Mouse (Mus musculus) leukemia stem cell, adult 10-12 weeks (primary cell): ENCODE results near the gene Poldip3. TPM values are rescaled to one million over a fixed set of nuclear protein-coding genes. Genes with fewer than 3 reads are reported as not detected.

Source experiments
- polyA plus RNA-seq: library from polyadenylated mRNA; stranded (reverse); fragments of >175 nt; gene quantifications from 2 replicates; pipeline ENCODE4 v1.2.3, GENCODE M21; 2012; ENCODE audit warnings: low replicate concordance

The Poldip3 gene
- polyA plus RNA-seq, result 133 and 155 TPM in 2 replicates

DNA sequence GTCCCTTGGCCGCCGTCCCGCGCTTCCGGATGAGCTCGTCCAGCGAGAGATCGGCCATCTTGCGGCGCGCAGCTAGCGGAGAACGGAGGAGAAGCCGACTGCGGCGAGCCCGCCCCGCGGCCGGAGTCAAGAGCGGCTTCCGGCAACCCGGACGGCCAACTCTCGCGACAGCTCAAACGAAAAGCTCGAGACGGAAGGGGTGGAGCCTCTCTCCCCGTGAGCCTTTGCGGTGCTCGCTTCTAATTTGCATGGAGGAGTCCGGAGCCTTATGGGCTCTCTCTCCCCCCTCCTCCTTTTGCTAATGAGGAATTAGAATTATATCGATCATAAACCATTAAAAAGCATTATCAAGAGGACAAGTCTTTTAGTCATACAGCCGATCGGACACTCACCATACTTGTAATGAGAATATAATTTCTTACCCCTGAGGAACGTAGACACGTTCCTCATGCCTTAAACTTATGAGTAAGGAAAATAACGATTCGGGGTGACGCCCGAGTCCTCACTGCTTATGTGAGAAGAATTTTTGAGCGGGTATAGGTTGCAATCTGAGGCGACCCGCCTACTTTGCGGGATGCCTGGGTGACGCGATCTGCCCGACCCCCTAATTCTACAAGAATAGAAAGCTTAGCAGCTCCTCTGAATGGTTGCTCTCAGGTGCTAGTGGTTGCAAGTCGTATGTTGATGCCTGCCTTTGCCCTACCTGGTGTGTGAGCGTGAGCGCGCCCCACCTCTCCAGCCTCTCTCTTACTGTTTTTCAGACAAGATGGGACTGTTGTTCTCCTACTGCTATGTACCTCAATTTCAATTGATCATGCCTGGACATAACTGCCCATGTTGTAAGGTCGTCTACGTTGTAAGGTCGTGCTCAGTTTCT lies at the start of gene Poldip3:
Poldip3 (minus strand) TSS at position 189 of the 877 bp plus-strand sequence.

DNA sequence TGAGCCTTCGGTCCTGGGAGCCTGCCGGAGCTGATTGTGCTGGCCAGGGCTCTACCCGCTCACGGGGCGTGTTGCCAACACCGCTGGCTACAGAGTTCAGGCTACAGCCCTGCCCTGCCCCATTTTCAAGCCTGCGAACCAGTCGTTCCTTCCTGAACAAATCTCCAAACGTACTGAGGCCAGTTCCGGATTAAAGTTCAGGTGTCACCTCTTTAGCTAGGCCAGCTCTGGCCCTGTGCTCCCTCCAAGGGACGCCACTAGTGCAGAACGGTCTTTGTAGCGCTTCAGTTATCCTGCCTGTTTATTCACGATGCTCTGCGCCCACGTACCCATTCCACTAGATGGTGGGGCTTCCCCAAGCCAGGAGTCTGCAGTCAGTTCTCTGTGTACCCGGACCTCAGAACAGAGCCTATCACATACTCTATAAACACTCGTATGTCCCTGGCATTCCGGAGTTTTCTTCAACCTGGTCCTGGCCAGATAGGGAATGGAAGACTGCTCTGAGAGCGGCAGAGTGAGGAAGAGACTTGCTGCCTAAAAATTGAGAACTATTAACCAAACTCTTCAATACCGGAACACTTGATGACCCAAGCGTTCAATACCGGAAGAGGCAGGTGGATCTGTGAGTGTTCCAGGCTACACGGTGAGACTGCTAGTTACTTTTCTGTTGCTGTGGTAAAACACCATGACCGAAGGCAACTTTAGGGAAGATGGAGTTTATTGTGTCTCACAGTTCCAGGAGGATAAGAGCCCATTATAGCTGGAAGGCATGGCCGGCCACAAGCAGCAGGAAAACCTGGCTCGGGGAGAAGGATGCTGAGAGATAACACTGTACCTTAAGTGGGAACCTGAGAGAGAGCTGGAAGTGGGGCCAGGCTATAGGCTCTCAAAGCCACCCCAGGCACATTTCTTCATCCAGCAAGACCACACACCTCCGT lies 23.6 kb upstream of the Poldip3 start, which contains the start of gene Cyb5r3:
Cyb5r3 (minus strand) TSS at position 101 of the 938 bp plus-strand sequence.

DNA sequence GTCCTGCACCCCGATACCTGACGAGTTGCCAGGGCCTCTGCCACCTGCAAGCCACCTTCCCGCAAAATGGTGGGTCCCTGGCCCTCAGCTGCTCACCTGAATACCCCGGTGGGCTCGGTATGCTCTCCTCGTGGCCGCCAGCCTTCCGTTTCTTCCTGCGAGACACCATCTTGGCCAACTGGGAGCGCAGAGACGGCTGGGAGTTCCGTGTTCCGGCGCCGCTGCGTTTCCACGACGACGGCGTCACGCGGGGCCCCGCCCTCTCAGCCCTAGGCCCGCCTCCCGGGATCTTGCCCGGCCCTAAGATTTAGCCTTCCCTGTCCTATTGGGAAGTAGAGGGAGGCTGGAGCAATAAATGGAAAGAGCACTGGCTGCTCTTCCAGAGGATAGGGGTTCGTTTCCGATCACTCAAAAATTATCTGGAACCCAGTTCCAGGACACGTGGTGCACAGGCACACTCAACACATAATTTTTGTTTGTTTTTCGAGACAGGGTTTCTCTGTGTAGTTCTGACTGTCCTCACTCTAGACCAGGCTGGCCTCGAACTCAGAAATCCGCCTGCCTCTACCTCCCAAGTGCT lies 26.5 kb downstream of the Poldip3 start, which contains the start of gene Rrp7a:
Rrp7a (minus strand) TSS at position 236 of the 580 bp plus-strand sequence.

DNA sequence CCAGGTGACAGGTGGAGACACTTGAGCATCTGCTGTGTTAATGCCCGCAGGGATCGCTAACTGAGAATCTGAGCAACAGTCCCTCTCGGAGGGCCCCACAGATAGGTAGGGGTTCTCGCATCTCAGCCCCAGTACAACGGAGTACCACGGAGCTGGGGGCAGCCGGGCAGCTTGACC lies 59.9 kb downstream of the Poldip3 start, which contains the start of gene Serhl:
Serhl (plus strand) TSS at position 78 of the 177 bp plus-strand sequence.

Other genes starting within 250 kb of the Poldip3 start
- gene Tcf20, start 161.5 kb downstream of the Poldip3 start, polyA plus RNA-seq, result 14.1 and 15.3 TPM in 2 replicates
- 2.2 and 3.7 TPM in 2 replicates for gene Nfam1, start 116.1 kb downstream of the Poldip3 start, polyA plus RNA-seq
- 2.3 and 5.1 TPM in 2 replicates for gene Serhl, start 59.9 kb downstream of the Poldip3 start, polyA plus RNA-seq
- 43.3 and 127 TPM in 2 replicates for gene Rrp7a, start 26.6 kb downstream of the Poldip3 start, polyA plus RNA-seq
- gene Cyb5r3, start 23.2 kb upstream of the Poldip3 start, polyA plus RNA-seq, result 101 and 214 TPM in 2 replicates
- gene A4galt, start 102.4 kb upstream of the Poldip3 start, polyA plus RNA-seq, result 2.6 and 4.4 TPM in 2 replicates
- gene Arfgap3, start 200.9 kb upstream of the Poldip3 start, polyA plus RNA-seq, result 4.6 and 8.6 TPM in 2 replicates